Mouse (Mus musculus): ENCODE measurements around the gene Ogdh. TPM values are rescaled to one million over a fixed set of nuclear protein-coding genes. Genes with fewer than 3 reads are reported as not detected.

The Ogdh gene
- polyA plus RNA-seq, 1 experiment = 153 TPM

DNA sequence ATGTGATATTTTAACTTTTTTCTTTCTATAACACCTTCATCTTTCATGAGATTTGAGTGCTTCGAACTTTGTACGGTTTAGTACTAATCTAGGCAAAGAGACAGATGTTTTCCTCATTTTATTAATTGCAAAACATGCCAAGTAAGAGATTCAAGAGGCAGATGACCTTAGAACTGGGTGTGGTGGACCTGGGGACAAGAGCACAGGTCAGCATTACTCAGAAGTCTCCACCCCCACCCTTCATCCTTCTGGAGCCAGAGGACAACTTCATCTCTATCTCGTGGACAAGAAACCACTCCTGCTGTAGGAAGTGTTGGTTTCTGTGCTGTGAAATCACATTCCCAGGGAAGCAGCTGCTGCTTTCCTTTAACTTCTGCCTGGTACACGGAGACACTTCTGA is 16.7 kb downstream of the Ogdh start:
- H3K27ac ChIP-seq (ENCODE audit: control insufficient read depth, insufficient read depth, low read length) = no peak overlapping the region
- peaks cover 14% of the 10 kb centered on the region for H3K36me3 ChIP-seq (ENCODE audit: control insufficient read depth, insufficient read depth, low read length)
- no peaks in the 10 kb centered on the region for H3K27me3 ChIP-seq (ENCODE audit: control insufficient read depth, insufficient read depth, low read length)
- no peak overlapping the region for H3K4me3 ChIP-seq (ENCODE audit: control insufficient read depth, insufficient read depth, low read length)
- no peak for TF ChIP-seq POLR2A (IDR thresholded peaks at IDR 0.05; ENCODE audit: control insufficient read depth, extremely low read depth, insufficient read depth, low read length, poor library complexity)
- TF ChIP-seq CTCF (IDR thresholded peaks at IDR 0.05; ENCODE audit: borderline replicate concordance, control insufficient read depth, extremely low read depth, insufficient read depth, low read length, poor library complexity) = no peak
- no peaks in the 10 kb centered on the region for H3K4me1 ChIP-seq (replicated peaks; ENCODE audit: control insufficient read depth, insufficient read depth, low read length)
- no peak for DNase-seq
- 96% methylated on average over 4 of the region's 4 CpGs for WGBS

DNA sequence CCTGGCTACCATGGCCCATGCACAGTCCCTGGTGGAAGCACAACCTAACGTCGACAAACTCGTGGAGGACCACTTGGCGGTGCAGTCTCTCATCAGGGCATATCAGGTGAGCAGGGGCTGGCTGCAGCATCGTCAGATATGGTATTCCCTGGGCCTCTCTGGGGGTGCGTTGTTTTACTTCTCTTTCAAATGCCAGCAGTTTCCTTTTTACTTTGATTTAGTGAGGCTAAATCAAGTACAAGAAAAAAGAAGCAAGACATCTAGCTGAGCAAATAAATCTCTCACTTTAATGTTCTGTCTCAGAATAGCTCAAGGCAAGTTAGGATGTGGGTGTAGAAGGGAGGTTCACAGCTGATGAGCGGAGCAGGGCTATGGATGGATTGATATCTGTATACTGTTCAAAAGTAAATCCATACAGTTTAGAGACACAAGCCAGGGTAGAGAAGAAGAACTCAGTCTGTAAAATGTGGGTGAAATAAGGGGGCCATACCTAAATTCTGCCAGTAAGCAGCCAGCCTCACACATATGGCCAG is 22.5 kb downstream of the Ogdh start:
- DNase-seq = no peak
- TF ChIP-seq CTCF (IDR thresholded peaks at IDR 0.05; ENCODE audit: borderline replicate concordance, control insufficient read depth, extremely low read depth, insufficient read depth, low read length, poor library complexity) (no peak), POLR2A (IDR thresholded peaks at IDR 0.05; ENCODE audit: control insufficient read depth, extremely low read depth, insufficient read depth, low read length, poor library complexity) (no peak)
- no peaks in the 10 kb centered on the region for H3K27me3 ChIP-seq (ENCODE audit: control insufficient read depth, insufficient read depth, low read length)
- peaks cover 48% of the 10 kb centered on the region for H3K36me3 ChIP-seq (ENCODE audit: control insufficient read depth, insufficient read depth, low read length)
- WGBS = 73% methylated on average over 7 of the region's 7 CpGs
- no peaks in the 10 kb centered on the region for H3K4me1 ChIP-seq (replicated peaks; ENCODE audit: control insufficient read depth, insufficient read depth, low read length)
- H3K27ac ChIP-seq (ENCODE audit: control insufficient read depth, insufficient read depth, low read length) = no peak overlapping the region
- H3K4me3 ChIP-seq (ENCODE audit: control insufficient read depth, insufficient read depth, low read length) = no peak overlapping the region

DNA sequence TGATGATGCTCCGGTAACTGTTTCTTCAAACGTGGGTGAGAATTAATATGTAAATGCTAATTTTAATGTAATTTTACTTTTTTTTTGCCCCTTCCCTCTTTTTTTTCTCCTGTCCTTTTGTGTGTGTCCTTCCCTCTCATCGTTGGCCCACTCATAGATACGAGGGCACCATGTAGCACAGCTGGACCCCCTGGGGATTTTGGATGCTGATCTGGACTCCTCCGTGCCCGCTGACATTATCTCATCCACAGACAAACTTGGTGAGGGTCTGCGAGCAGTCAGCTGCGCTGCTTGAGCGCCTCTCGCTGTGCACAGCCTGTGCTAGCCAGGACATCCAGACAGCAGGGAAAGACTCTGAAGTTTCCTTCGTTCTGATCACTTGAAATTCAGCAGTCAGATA is 25.4 kb downstream of the Ogdh start:
- TF ChIP-seq CTCF (IDR thresholded peaks at IDR 0.05; ENCODE audit: borderline replicate concordance, control insufficient read depth, extremely low read depth, insufficient read depth, low read length, poor library complexity) (no peak), POLR2A (IDR thresholded peaks at IDR 0.05; ENCODE audit: control insufficient read depth, extremely low read depth, insufficient read depth, low read length, poor library complexity) (no peak)
- H3K27me3 ChIP-seq (ENCODE audit: control insufficient read depth, insufficient read depth, low read length) = no peaks in the 10 kb centered on the region
- WGBS = 95% methylated on average over 11 of the region's 11 CpGs
- DNase-seq = no peak
- H3K4me3 ChIP-seq (ENCODE audit: control insufficient read depth, insufficient read depth, low read length) = no peak overlapping the region
- no peaks in the 10 kb centered on the region for H3K4me1 ChIP-seq (replicated peaks; ENCODE audit: control insufficient read depth, insufficient read depth, low read length)
- H3K36me3 ChIP-seq (ENCODE audit: control insufficient read depth, insufficient read depth, low read length) = peaks cover 49% of the 10 kb centered on the region
- H3K27ac ChIP-seq (ENCODE audit: control insufficient read depth, insufficient read depth, low read length) = no peak overlapping the region

DNA sequence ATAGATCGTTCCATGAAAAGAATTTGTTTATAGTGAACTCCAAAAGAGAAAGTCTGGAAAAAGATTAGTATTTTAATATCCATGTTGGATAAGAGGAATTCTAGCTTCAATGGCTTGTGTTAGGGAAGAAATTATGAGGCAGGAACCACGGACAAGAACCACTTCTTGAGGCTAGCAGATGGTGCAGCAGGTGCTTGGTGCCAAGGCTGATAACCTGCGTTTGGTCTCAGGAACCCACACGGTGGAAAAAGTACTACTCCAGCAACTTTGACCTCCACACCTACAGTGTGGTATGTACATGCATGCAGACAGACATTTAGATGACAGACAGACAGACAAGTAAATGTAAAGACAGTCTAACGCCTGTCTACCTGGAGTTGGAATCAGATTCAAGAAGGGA is 27.1 kb downstream of the Ogdh start:
- no peak for DNase-seq
- WGBS = 94% methylated on average over 5 of the region's 5 CpGs
- Histone ChIP-seq H3K36me3 (ENCODE audit: control insufficient read depth, insufficient read depth, low read length) (peaks cover 49% of the 10 kb centered on the region), H3K4me3 (ENCODE audit: control insufficient read depth, insufficient read depth, low read length) (no peak overlapping the region), H3K27ac (ENCODE audit: control insufficient read depth, insufficient read depth, low read length) (no peak overlapping the region), H3K4me1 (replicated peaks; ENCODE audit: control insufficient read depth, insufficient read depth, low read length) (no peaks in the 10 kb centered on the region; the same call in 1 of the 2 replicates), H3K27me3 (ENCODE audit: control insufficient read depth, insufficient read depth, low read length) (no peaks in the 10 kb centered on the region)
- TF ChIP-seq POLR2A (IDR thresholded peaks at IDR 0.05; ENCODE audit: control insufficient read depth, extremely low read depth, insufficient read depth, low read length, poor library complexity) (no peak), CTCF (IDR thresholded peaks at IDR 0.05; ENCODE audit: borderline replicate concordance, control insufficient read depth, extremely low read depth, insufficient read depth, low read length, poor library complexity) (no peak)

- no peak for TF ChIP-seq CTCF (IDR thresholded peaks at IDR 0.05; ENCODE audit: borderline replicate concordance, control insufficient read depth, extremely low read depth, insufficient read depth, low read length, poor library complexity)
- no peak for TF ChIP-seq POLR2A (IDR thresholded peaks at IDR 0.05; ENCODE audit: control insufficient read depth, extremely low read depth, insufficient read depth, low read length, poor library complexity)
- peaks cover 7% of the 10 kb centered on the region for H3K4me1 ChIP-seq (replicated peaks; ENCODE audit: control insufficient read depth, insufficient read depth, low read length)
- H3K4me3 ChIP-seq (ENCODE audit: control insufficient read depth, insufficient read depth, low read length) = no peak overlapping the region
- no peaks in the 10 kb centered on the region for H3K27me3 ChIP-seq (ENCODE audit: control insufficient read depth, insufficient read depth, low read length)
- WGBS = 21% methylated on average over 2 of the region's 2 CpGs
- peaks cover 43% of the 10 kb centered on the region for H3K36me3 ChIP-seq (ENCODE audit: control insufficient read depth, insufficient read depth, low read length)
- no peak overlapping the region for H3K27ac ChIP-seq (ENCODE audit: control insufficient read depth, insufficient read depth, low read length)
- no peak for DNase-seq
These were observed 27.9 kb downstream of the Ogdh start for GRCm38 (mm10) chr11:6319374-6319773.

GRCm38 (mm10) chr11:6322086-6322485 is 30.7 kb downstream of the Ogdh start:
- Histone ChIP-seq H3K27ac (ENCODE audit: control insufficient read depth, insufficient read depth, low read length) (no peak overlapping the region), H3K4me3 (ENCODE audit: control insufficient read depth, insufficient read depth, low read length) (no peak overlapping the region), H3K4me1 (replicated peaks; ENCODE audit: control insufficient read depth, insufficient read depth, low read length) (peaks cover 8% of the 10 kb centered on the region), H3K27me3 (ENCODE audit: control insufficient read depth, insufficient read depth, low read length) (no peaks in the 10 kb centered on the region), H3K36me3 (ENCODE audit: control insufficient read depth, insufficient read depth, low read length) (peaks cover 17% of the 10 kb centered on the region)
- TF ChIP-seq POLR2A (IDR thresholded peaks at IDR 0.05; ENCODE audit: control insufficient read depth, extremely low read depth, insufficient read depth, low read length, poor library complexity) (no peak), CTCF (IDR thresholded peaks at IDR 0.05; ENCODE audit: borderline replicate concordance, control insufficient read depth, extremely low read depth, insufficient read depth, low read length, poor library complexity) (no peak)
- WGBS = 91% methylated on average over 2 of the region's 2 CpGs
- no peak for DNase-seq

- WGBS = 85% methylated on average over 5 of the region's 5 CpGs
These were observed 31.9 kb downstream of the Ogdh start for GRCm38 (mm10) chr11:6323348-6323747.

More at GRCm38 (mm10) chr11:6323348-6323747, 31.9 kb downstream of the Ogdh start:
- H3K4me1 ChIP-seq (replicated peaks; ENCODE audit: control insufficient read depth, insufficient read depth, low read length) = peaks cover 8% of the 10 kb centered on the region
- H3K27me3 ChIP-seq (ENCODE audit: control insufficient read depth, insufficient read depth, low read length) = no peaks in the 10 kb centered on the region
- peaks cover 7% of the 10 kb centered on the region for H3K36me3 ChIP-seq (ENCODE audit: control insufficient read depth, insufficient read depth, low read length)
- TF ChIP-seq POLR2A (IDR thresholded peaks at IDR 0.05; ENCODE audit: control insufficient read depth, extremely low read depth, insufficient read depth, low read length, poor library complexity) (no peak), CTCF (IDR thresholded peaks at IDR 0.05; ENCODE audit: borderline replicate concordance, control insufficient read depth, extremely low read depth, insufficient read depth, low read length, poor library complexity) (no peak)
- no peak for DNase-seq
- no peak overlapping the region for H3K27ac ChIP-seq (ENCODE audit: control insufficient read depth, insufficient read depth, low read length)
- H3K4me3 ChIP-seq (ENCODE audit: control insufficient read depth, insufficient read depth, low read length) = no peak overlapping the region
